Mouse (Mus musculus) CH12.LX (cell line): ENCODE measurements around the gene Oaz3. TPM values are rescaled to one million over a fixed set of nuclear protein-coding genes. Genes with fewer than 3 reads are reported as not detected.

Source experiments
- polyA plus RNA-seq: library from polyadenylated mRNA; unstranded; fragments of >175 nt; gene quantifications from 2 replicates; pipeline ENCODE4 v1.2.1, GENCODE M21; 2012; ENCODE audit warnings: low read depth; ENCODE audit not compliant: insufficient read length
- total RNA-seq, 2 experiments: library from RNA; depleted of rRNA; stranded (reverse); fragments of 300-350 nt in 1 of 2; fragments of >200 nt in 1 of 2; gene quantifications; 2 replicates each; pipeline ENCODE4 v1.2.3; 2012 to 2014

The Oaz3 gene
- total and polyA plus RNA-seq, 3 experiments, result 0.51 to 0.71 TPM; not detected in 1

Other genes with a start within 250 kb of the Oaz3 start
- gene Gm5286, start 247.2 kb downstream of the Oaz3 start, total RNA-seq (2012; rRNA removed), result not detected in 2 replicates
- not detected in 2 replicates for gene Gm5286, start 247.2 kb downstream of the Oaz3 start, total RNA-seq (2014; rRNA removed)
- gene Gm5286, start 247.2 kb downstream of the Oaz3 start, polyA plus RNA-seq, result not detected in 2 replicates
- not detected in 2 replicates for gene Gm4778, start 179.9 kb downstream of the Oaz3 start, total RNA-seq (2012; rRNA removed)
- gene Gm4778, start 179.9 kb downstream of the Oaz3 start, total RNA-seq (2014; rRNA removed), result not detected in 2 replicates
- not detected in 2 replicates for gene Gm4778, start 179.9 kb downstream of the Oaz3 start, polyA plus RNA-seq
- gene Them4, start 133.8 kb downstream of the Oaz3 start, total RNA-seq (2012; rRNA removed), result 2.2 and 2.4 TPM in 2 replicates
- gene Them4, start 133.8 kb downstream of the Oaz3 start, total RNA-seq (2014; rRNA removed), result 6.3 and 7.2 TPM in 2 replicates
- 3.6 and 4.8 TPM in 2 replicates for gene Them4, start 133.8 kb downstream of the Oaz3 start, polyA plus RNA-seq
- gene Them5, start 101.8 kb downstream of the Oaz3 start, total RNA-seq (2012; rRNA removed), result not detected in 2 replicates
- not detected in 2 replicates for gene Them5, start 101.8 kb downstream of the Oaz3 start, total RNA-seq (2014; rRNA removed)
- gene Them5, start 101.8 kb downstream of the Oaz3 start, polyA plus RNA-seq, result not detected in 2 replicates
- not detected in 2 replicates for gene C2cd4d, start 81.5 kb downstream of the Oaz3 start, total RNA-seq (2012; rRNA removed)
- gene C2cd4d, start 81.5 kb downstream of the Oaz3 start, total RNA-seq (2014; rRNA removed), result not detected in 2 replicates
- gene C2cd4d, start 81.5 kb downstream of the Oaz3 start, polyA plus RNA-seq, result not detected in 2 replicates
- 0.47 and 0.71 TPM in 2 replicates for gene Rorc, start 71.1 kb downstream of the Oaz3 start, total RNA-seq (2012; rRNA removed)
- 1.2 TPM in 2 replicates for gene Rorc, start 71.1 kb downstream of the Oaz3 start, total RNA-seq (2014; rRNA removed)
- 1.0 and 1.2 TPM in 2 replicates for gene Rorc, start 71.1 kb downstream of the Oaz3 start, polyA plus RNA-seq
- not detected in 2 replicates for gene Lingo4, start 45.4 kb downstream of the Oaz3 start, total RNA-seq (2012; rRNA removed)
- not detected in 2 replicates for gene Lingo4, start 45.4 kb downstream of the Oaz3 start, total RNA-seq (2014; rRNA removed)
- not detected in 2 replicates for gene Lingo4, start 45.4 kb downstream of the Oaz3 start, polyA plus RNA-seq
- not detected in 2 replicates for gene Tdrkh, start 30.6 kb downstream of the Oaz3 start, total RNA-seq (2012; rRNA removed)
- gene Tdrkh, start 30.6 kb downstream of the Oaz3 start, total RNA-seq (2014; rRNA removed), result not detected in 2 replicates
- gene Tdrkh, start 30.6 kb downstream of the Oaz3 start, polyA plus RNA-seq, result not detected in 2 replicates
- 114 and 128 TPM in 2 replicates for gene Mrpl9, start 597 bp downstream of the Oaz3 start, total RNA-seq (2012; rRNA removed)
- 110 and 111 TPM in 2 replicates for gene Mrpl9, start 597 bp downstream of the Oaz3 start, total RNA-seq (2014; rRNA removed)
- gene Mrpl9, start 597 bp downstream of the Oaz3 start, polyA plus RNA-seq, result 104 and 119 TPM in 2 replicates
- 0.13 and 0.21 TPM in 2 replicates for gene Celf3, start 34.4 kb upstream of the Oaz3 start, total RNA-seq (2012; rRNA removed)
- gene Celf3, start 34.4 kb upstream of the Oaz3 start, total RNA-seq (2014; rRNA removed), result not detected in 2 replicates
- 0.56 and 0.70 TPM in 2 replicates for gene Celf3, start 34.4 kb upstream of the Oaz3 start, polyA plus RNA-seq
- gene Riiad1, start 36.4 kb upstream of the Oaz3 start, total RNA-seq (2012; rRNA removed), result not detected in 2 replicates
- gene Riiad1, start 36.4 kb upstream of the Oaz3 start, total RNA-seq (2014; rRNA removed), result not detected in 2 replicates
- not detected in 2 replicates for gene Riiad1, start 36.4 kb upstream of the Oaz3 start, polyA plus RNA-seq
- 23.1 and 24.9 TPM in 2 replicates for gene Snx27, start 138.8 kb upstream of the Oaz3 start, total RNA-seq (2012; rRNA removed)
- 31.3 and 34.9 TPM in 2 replicates for gene Snx27, start 138.8 kb upstream of the Oaz3 start, total RNA-seq (2014; rRNA removed)
- gene Snx27, start 138.8 kb upstream of the Oaz3 start, polyA plus RNA-seq, result 30.2 and 35.3 TPM in 2 replicates
- not detected in 2 replicates for gene Gm10972, start 199.2 kb upstream of the Oaz3 start, total RNA-seq (2012; rRNA removed)
- gene Gm10972, start 199.2 kb upstream of the Oaz3 start, total RNA-seq (2014; rRNA removed), result not detected in 2 replicates
- gene Gm10972, start 199.2 kb upstream of the Oaz3 start, polyA plus RNA-seq, result not detected in 2 replicates
- 3.4 and 4.0 TPM in 2 replicates for gene Tuft1, start 215.0 kb upstream of the Oaz3 start, total RNA-seq (2012; rRNA removed)
- gene Tuft1, start 215.0 kb upstream of the Oaz3 start, total RNA-seq (2014; rRNA removed), result 7.4 and 7.7 TPM in 2 replicates
- gene Tuft1, start 215.0 kb upstream of the Oaz3 start, polyA plus RNA-seq, result 7.2 and 7.5 TPM in 2 replicates
- gene Selenbp2, start 249.6 kb upstream of the Oaz3 start, total RNA-seq (2012; rRNA removed), result not detected in 2 replicates
- not detected in 2 replicates for gene Selenbp2, start 249.6 kb upstream of the Oaz3 start, total RNA-seq (2014; rRNA removed)
- not detected in 2 replicates for gene Selenbp2, start 249.6 kb upstream of the Oaz3 start, polyA plus RNA-seq